Mouse (Mus musculus) midbrain, embryonic 16.5 days (tissue): Measurements from ENCODE around the gene Bricd5. TPM values are rescaled to one million over a fixed set of nuclear protein-coding genes. Genes with fewer than 3 reads are reported as not detected.

Source experiments
- ATAC-seq: fragments of 200-750 bp; cut with Nextera tagmentation; 2 replicates; pipeline ENCODE4 v1.8.0; 2017; ENCODE audit warnings: moderate TSS enrichment
- H3K27ac ChIP-seq: fragments of 300-500 bp; sonication (generic); 2 replicates; pipeline ENCODE4 v1.5.1; 2014; ENCODE audit warnings: mild to moderate bottlenecking, low read length, mixed read lengths
- H3K27me3 ChIP-seq: fragments of 300-500 bp; sonication (generic); 2 replicates; pipeline ENCODE4 v1.6.1; 2014; ENCODE audit warnings: low read depth, low read length, mixed read lengths; ENCODE audit not compliant: control insufficient read depth, insufficient read depth
- H3K36me3 ChIP-seq: fragments of 300-500 bp; sonication (generic); 2 replicates; pipeline ENCODE4 v1.6.1; 2014; ENCODE audit warnings: mild to moderate bottlenecking, low read length, moderate library complexity, mixed read lengths; ENCODE audit not compliant: control insufficient read depth, insufficient read depth
- H3K4me1 ChIP-seq: fragments of 300-500 bp; sonication (generic); 2 replicates; pipeline ENCODE4 v1.6.1; 2014; ENCODE audit warnings: mild to moderate bottlenecking, low read length, mixed read lengths; ENCODE audit not compliant: control insufficient read depth, insufficient read depth
- H3K4me2 ChIP-seq: fragments of 300-500 bp; sonication (generic); 2 replicates; pipeline ENCODE4 v1.6.1; 2014; ENCODE audit warnings: mild to moderate bottlenecking, low read length, mixed read lengths
- H3K4me3 ChIP-seq: fragments of 300-500 bp; sonication (generic); 2 replicates; pipeline ENCODE4 v1.5.1; 2014; ENCODE audit warnings: low read depth, mild to moderate bottlenecking, low read length, moderate library complexity, mixed read lengths
- H3K9ac ChIP-seq: fragments of 300-500 bp; sonication (generic); 2 replicates; pipeline ENCODE4 v1.6.1; 2014; ENCODE audit warnings: low read depth, low read length, mixed read lengths
- H3K9me3 ChIP-seq: fragments of 300-500 bp; sonication (generic); replicated peaks from 2 replicates; pipeline ENCODE4 v1.6.1; 2014; ENCODE audit warnings: mild to moderate bottlenecking, low read length, mixed read lengths; ENCODE audit not compliant: control insufficient read depth, poor library complexity, severe bottlenecking
- WGBS: fragments of 180-500 bp; shearing (Covaris S2); extraction: QIAGEN DNeasy Blood & Tissue Kit; methylation state at CpG from one replicate; pipeline ENCODE4 v1.1.7; 2014; 5-methylcytosine and 5-hydroxymethylcytosine counted together
- polyA plus RNA-seq: library from polyadenylated mRNA; unstranded; fragments of >200 nt; fragmentation: Nextera tagmentation; extraction: Ambion mirVana; gene quantifications from 2 replicates; pipeline ENCODE4 v1.2.1, GENCODE M21; 2015

The Bricd5 gene
- polyA plus RNA-seq, 1 experiment from 2014 or later = 0.40 TPM

GRCm38 (mm10) chr17:24469910-24470602, 3.6 kb upstream of the Bricd5 start, which contains the start of the genes E4f1 and Pgp:
TSS of gene E4f1 (minus strand) at chr17:24470313.
TSS of gene Pgp (plus strand) at chr17:24470392.
- Histone ChIP-seq H3K9me3 (no peaks in the 10 kb centered on the region), H3K27me3 (no peaks in the 10 kb centered on the region), H3K27ac (peak within 1 kb of the TSS; percentile 86), H3K36me3 (peaks cover 5% of the 10 kb centered on the region; the same call in 1 of the 2 replicates), H3K4me3 (peak within 1 kb of the TSS; percentile 92), H3K9ac (peak within 1 kb of the TSS; percentile 92), H3K4me1 (peaks cover 22% of the 10 kb centered on the region), H3K4me2 (peak within 1 kb of the TSS; percentile 99)
- WGBS = under 1% methylated on average over 68 of the region's 75 CpGs
- ATAC-seq = peak; percentile 97

GRCm38 (mm10) chr17:24470701-24471527, 2.8 kb upstream of the Bricd5 start:
- H3K4me1 ChIP-seq = peaks cover 22% of the 10 kb centered on the region
- H3K27me3 ChIP-seq = no peaks in the 10 kb centered on the region
- ATAC-seq = peak; percentile 21
- H3K36me3 ChIP-seq = peaks cover 10% of the 10 kb centered on the region
- H3K4me3 ChIP-seq = peak overlapping the region; percentile 92
- peak overlapping the region; percentile 99 for H3K4me2 ChIP-seq
- WGBS = under 1% methylated on average over 68 of the region's 68 CpGs
- H3K9ac ChIP-seq = peak overlapping the region; percentile 92
- no peaks in the 10 kb centered on the region for H3K9me3 ChIP-seq
- peak overlapping the region; percentile 86 for H3K27ac ChIP-seq

- WGBS = 88% methylated on average over 4 of the region's 4 CpGs
- Histone ChIP-seq H3K9ac (no peak overlapping the region), H3K4me2 (peak overlapping the region; percentile 99; the same call in 1 of the 2 replicates), H3K36me3 (peaks cover 22% of the 10 kb centered on the region), H3K4me3 (no peak overlapping the region), H3K27me3 (no peaks in the 10 kb centered on the region), H3K4me1 (peaks cover 23% of the 10 kb centered on the region), H3K9me3 (no peaks in the 10 kb centered on the region), H3K27ac (no peak overlapping the region)
- no peak for ATAC-seq
Observed at GRCm38 (mm10) chr17:24472512-24472911, 1.2 kb upstream of the Bricd5 start.

GRCm38 (mm10) chr17:24474557-24474956, 873 bp downstream of the Bricd5 start:
- H3K9me3 ChIP-seq = no peaks in the 10 kb centered on the region
- H3K27me3 ChIP-seq = no peaks in the 10 kb centered on the region
- no peak overlapping the region for H3K4me2 ChIP-seq
- no peak overlapping the region for H3K27ac ChIP-seq
- peaks cover 22% of the 10 kb centered on the region for H3K36me3 ChIP-seq
- WGBS = 89% methylated on average over 5 of the region's 5 CpGs
- peaks cover 32% of the 10 kb centered on the region for H3K4me1 ChIP-seq
- ATAC-seq = no peak
- H3K4me3 ChIP-seq = no peak overlapping the region
- no peak overlapping the region for H3K9ac ChIP-seq

- Histone ChIP-seq H3K4me3 (no peak overlapping the region), H3K9ac (no peak overlapping the region), H3K27me3 (no peaks in the 10 kb centered on the region), H3K9me3 (no peaks in the 10 kb centered on the region), H3K36me3 (peaks cover 22% of the 10 kb centered on the region), H3K27ac (no peak overlapping the region), H3K4me2 (no peak overlapping the region), H3K4me1 (peaks cover 32% of the 10 kb centered on the region)
- 94% methylated on average over 6 of the region's 6 CpGs for WGBS
- ATAC-seq = no peak
Observed at GRCm38 (mm10) chr17:24475586-24475985, 1.9 kb downstream of the Bricd5 start.

GRCm38 (mm10) chr17:24476022-24476776, 2.5 kb downstream of the Bricd5 start:
- H3K9ac ChIP-seq = no peak overlapping the region
- H3K4me1 ChIP-seq = peaks cover 28% of the 10 kb centered on the region
- H3K27me3 ChIP-seq = no peaks in the 10 kb centered on the region
- no peak overlapping the region for H3K4me3 ChIP-seq
- no peak overlapping the region for H3K4me2 ChIP-seq
- H3K9me3 ChIP-seq = no peaks in the 10 kb centered on the region
- ATAC-seq = no peak
- 90% methylated on average over 10 of the region's 10 CpGs for WGBS
- peaks cover 22% of the 10 kb centered on the region for H3K36me3 ChIP-seq
- no peak overlapping the region for H3K27ac ChIP-seq

GRCm38 (mm10) chr17:24477053-24477984, 3.6 kb downstream of the Bricd5 start:
- Histone ChIP-seq H3K9ac (peak overlapping the region; percentile 90; the same call in 1 of the 2 replicates), H3K36me3 (peaks cover 22% of the 10 kb centered on the region), H3K27ac (no peak overlapping the region), H3K27me3 (no peaks in the 10 kb centered on the region), H3K4me3 (no peak overlapping the region), H3K9me3 (no peaks in the 10 kb centered on the region), H3K4me1 (peaks cover 17% of the 10 kb centered on the region), H3K4me2 (peak overlapping the region; percentile 73; the same call in 1 of the 2 replicates)
- 91% methylated on average over 20 of the region's 20 CpGs for WGBS
- no peak for ATAC-seq
